Mouse (Mus musculus) CD4-positive naive resting alpha-beta T cell, adult 76 days (primary cell): ENCODE results near the gene Olfr310. TPM values are rescaled to one million over a fixed set of nuclear protein-coding genes. Genes with fewer than 3 reads are reported as not detected.

Source experiments
- total RNA-seq: library from RNA; stranded (reverse); gene quantifications from one replicate; pipeline ENCODE4 v1.2.4, GENCODE M21; 2023

Gene Olfr310
- total RNA-seq: not detected

DNA sequence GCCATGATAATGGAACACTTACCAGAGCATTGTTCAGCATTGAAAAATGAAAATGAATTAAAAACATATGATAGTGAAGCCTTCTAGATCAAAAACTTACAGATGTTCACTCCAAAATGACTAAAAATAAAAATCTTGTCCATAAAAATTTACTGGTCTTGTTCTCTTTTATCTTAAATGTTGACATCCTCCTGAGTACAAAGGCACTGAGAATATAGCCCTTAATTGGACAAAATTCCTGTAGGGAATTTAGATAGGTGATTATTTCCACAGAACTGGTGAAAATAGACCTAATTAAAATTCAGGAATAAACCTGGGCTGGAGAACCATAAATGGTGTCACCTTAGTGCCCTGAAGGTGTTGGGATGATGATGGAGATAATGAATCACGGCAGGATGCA, at the start of gene Olfr310:
Gene Olfr310 (minus strand): TSS at position 101 of the 400 bp plus-strand sequence.

DNA sequence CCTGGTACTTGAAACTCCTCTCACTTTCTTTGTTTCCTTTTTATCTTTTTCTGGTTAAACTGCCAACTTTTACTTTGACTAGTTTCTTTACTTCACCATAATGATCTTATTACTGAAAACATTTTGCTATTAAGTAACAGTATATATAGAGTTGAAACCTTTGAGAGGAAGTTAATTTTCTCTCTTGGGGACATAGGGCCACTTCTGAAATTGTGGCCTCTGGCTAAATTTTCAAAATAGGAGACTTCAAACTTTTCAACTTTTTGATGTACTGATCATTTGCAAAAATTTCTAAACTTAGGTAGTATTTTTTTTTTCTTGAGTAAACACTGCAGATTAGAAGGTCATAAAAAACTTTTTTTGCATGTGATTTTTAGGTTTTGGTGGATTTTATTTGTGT, 48.6 kb upstream of the Olfr310 start, which contains the start of gene Olfr308:
Gene Olfr308 (minus strand): TSS at position 101 of the 400 bp plus-strand sequence.

DNA sequence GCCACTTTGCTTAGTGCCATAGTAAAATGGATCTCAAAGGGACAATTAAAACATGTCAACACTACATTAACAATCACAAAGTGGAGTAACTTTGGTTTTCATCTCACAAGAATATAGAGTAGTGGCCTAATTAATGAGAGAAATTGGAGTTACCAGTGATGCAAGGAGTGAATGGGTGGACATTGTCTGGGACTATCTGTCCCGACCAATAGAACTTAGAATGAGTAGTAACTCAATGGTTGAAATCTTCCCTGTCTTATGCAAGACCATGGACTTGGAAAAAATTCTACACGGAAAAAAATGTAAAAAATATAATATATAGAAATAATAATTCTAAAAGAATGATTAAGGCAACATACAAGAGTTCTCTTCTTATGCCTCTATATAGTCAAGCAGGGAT, 36.6 kb upstream of the Olfr310 start, which contains the start of gene Olfr309:
Gene Olfr309 (minus strand): TSS at position 101 of the 400 bp plus-strand sequence.

DNA sequence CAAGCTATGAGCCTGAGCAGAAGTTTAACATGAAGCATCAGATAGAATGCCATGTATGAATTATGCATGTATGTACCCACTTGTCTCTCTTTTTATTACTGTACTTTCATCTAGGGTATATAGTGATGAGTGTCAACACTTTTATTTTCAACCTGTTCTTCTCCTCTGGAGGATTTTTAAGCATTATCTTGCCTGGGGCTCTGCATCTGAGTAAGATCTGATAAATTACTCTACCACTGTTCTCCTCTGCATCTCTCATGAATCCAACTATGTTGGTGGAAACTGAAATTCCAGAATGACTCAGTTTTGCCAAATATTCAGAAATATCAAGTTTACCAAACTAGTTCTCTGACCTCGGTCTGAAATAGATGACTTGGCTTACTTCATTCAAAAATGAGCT, 30.8 kb downstream of the Olfr310 start, which contains the start of gene Vmn2r76:
Gene Vmn2r76 (minus strand): TSS at position 101 of the 400 bp plus-strand sequence.

Other genes starting within 250 kb of the Olfr310 start
- not detected for gene Vmn2r75, start 105.4 kb downstream of the Olfr310 start, total RNA-seq
- gene Vmn2r76, start 30.9 kb downstream of the Olfr310 start, total RNA-seq: not detected
- gene Olfr309, start 36.5 kb upstream of the Olfr310 start, total RNA-seq: not detected
- gene Olfr308, start 48.5 kb upstream of the Olfr310 start, total RNA-seq: not detected
- gene Olfr307, start 60.4 kb upstream of the Olfr310 start, total RNA-seq: not detected
- not detected for gene Olfr305, start 89.8 kb upstream of the Olfr310 start, total RNA-seq
- gene Olfr304, start 109.5 kb upstream of the Olfr310 start, total RNA-seq: not detected
- not detected for gene Olfr303, start 120.6 kb upstream of the Olfr310 start, total RNA-seq
- not detected for gene Olfr301, start 126.7 kb upstream of the Olfr310 start, total RNA-seq
- gene Olfr299, start 182.7 kb upstream of the Olfr310 start, total RNA-seq: not detected
- not detected for gene Olfr298, start 215.3 kb upstream of the Olfr310 start, total RNA-seq
- gene Olfr297, start 242.8 kb upstream of the Olfr310 start, total RNA-seq: not detected